Mouse (Mus musculus): ENCODE results near the gene Dclk2. TPM values are rescaled to one million over a fixed set of nuclear protein-coding genes. Genes with fewer than 3 reads are reported as not detected.

The Dclk2 gene
- polyA plus RNA-seq (2015; fragmentation: Nextera tagmentation; extraction: Ambion mirVana): 6.3 and 6.8 TPM in 2 replicates

GRCm38 (mm10) chr3:86920343-86921083 lies at the start of gene Dclk2:
TSS of gene Dclk2 (minus strand) at chr3:86920852.
- H3K4me2 ChIP-seq (replicated peaks): peak within 1 kb of the TSS; percentile 98
- ATAC-seq: peak; percentile 91
- no peaks in the 10 kb centered on the region for H3K36me3 ChIP-seq
- H3K9me3 ChIP-seq: no peaks in the 10 kb centered on the region
- under 1% methylated on average over 87 of the region's 91 CpGs for WGBS
- H3K9ac ChIP-seq: peak within 1 kb of the TSS; percentile 73
- no peaks in the 10 kb centered on the region; the same call in none of the 2 replicates for H3K27me3 ChIP-seq (replicated peaks)
- peak within 1 kb of the TSS; percentile 60 for H3K27ac ChIP-seq
- peak within 1 kb of the TSS; percentile 86 for H3K4me3 ChIP-seq (replicated peaks)
- H3K4me1 ChIP-seq (replicated peaks): peaks cover 7% of the 10 kb centered on the region

DNA sequence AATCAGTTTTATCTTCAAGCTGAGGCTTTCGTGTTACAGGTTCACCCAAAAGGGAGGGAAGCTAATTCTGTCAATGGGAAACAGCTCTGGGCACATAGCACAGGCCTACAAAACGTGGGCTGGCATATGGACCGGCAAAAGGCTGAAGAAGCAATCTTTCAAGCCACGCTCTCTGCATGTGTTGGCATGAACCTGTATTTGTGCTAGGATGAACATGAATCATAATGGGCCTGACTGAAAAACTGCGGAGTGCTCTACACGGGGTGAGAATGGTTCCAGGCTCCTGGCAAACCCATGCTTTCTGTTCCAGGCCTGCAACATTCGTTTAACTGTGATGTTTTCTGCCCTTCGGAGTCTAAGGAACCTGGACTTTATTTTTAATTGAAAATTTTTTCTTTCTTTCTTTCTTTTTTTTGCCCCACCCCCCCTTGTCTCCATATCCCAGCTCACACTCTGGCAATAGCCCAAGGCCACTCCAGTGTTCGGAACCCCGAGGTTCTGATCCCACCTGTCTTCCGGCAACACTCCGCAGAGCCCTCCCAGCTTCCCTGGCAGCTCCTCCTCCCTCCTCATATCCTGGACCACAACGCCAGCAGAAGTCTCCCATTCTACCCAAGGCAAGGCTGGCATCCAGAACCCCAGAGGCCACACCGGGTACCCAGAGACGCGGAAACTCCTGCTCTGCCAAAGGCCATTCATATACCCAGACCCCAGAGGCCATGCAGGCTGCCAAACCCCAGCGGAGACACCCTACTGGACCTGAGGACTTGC lies 42.2 kb upstream of the Dclk2 start:
- Histone ChIP-seq H3K27ac (no peak overlapping the region), H3K4me1 (replicated peaks) (no peaks in the 10 kb centered on the region), H3K36me3 (no peaks in the 10 kb centered on the region), H3K4me2 (replicated peaks) (no peak overlapping the region), H3K4me3 (replicated peaks) (no peak overlapping the region), H3K9me3 (no peaks in the 10 kb centered on the region), H3K9ac (no peak overlapping the region), H3K27me3 (replicated peaks) (no peaks in the 10 kb centered on the region)
- 86% methylated on average over 17 of the region's 17 CpGs for WGBS
- no peak for ATAC-seq

DNA sequence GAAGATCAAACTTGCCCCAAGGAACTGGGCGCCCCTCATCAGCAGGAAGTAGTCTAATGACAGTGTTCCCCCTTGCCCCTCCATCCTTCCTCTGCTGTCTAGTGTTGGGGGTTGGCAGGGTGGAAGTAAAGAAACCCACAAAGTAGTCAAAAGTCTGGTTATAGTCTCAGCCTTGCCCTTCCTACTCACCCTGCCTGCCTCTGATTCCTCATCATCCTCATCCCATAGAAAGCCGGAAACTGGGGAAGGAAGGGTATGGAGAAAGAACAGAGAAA lies 40.7 kb upstream of the Dclk2 start:
- H3K36me3 ChIP-seq: no peaks in the 10 kb centered on the region
- 90% methylated on average over 2 of the region's 2 CpGs for WGBS
- H3K27ac ChIP-seq: no peak overlapping the region
- H3K9me3 ChIP-seq: no peaks in the 10 kb centered on the region
- no peak overlapping the region for H3K4me2 ChIP-seq (replicated peaks)
- H3K4me1 ChIP-seq (replicated peaks): no peaks in the 10 kb centered on the region
- ATAC-seq: no peak
- H3K4me3 ChIP-seq (replicated peaks): no peak overlapping the region
- no peak overlapping the region for H3K9ac ChIP-seq
- H3K27me3 ChIP-seq (replicated peaks): no peaks in the 10 kb centered on the region

GRCm38 (mm10) chr3:86960656-86961394 lies 40.2 kb upstream of the Dclk2 start:
- WGBS: 85% methylated on average over 17 of the region's 17 CpGs
- H3K27me3 ChIP-seq (replicated peaks): no peaks in the 10 kb centered on the region
- H3K4me2 ChIP-seq (replicated peaks): no peak overlapping the region
- H3K36me3 ChIP-seq: no peaks in the 10 kb centered on the region
- no peak overlapping the region for H3K27ac ChIP-seq
- H3K9ac ChIP-seq: no peak overlapping the region
- no peaks in the 10 kb centered on the region for H3K4me1 ChIP-seq (replicated peaks)
- no peaks in the 10 kb centered on the region for H3K9me3 ChIP-seq
- H3K4me3 ChIP-seq (replicated peaks): no peak overlapping the region
- ATAC-seq: no peak

- H3K27me3 ChIP-seq (replicated peaks): no peaks in the 10 kb centered on the region
- 87% methylated on average over 7 of the region's 7 CpGs for WGBS
- no peak overlapping the region for H3K4me2 ChIP-seq (replicated peaks)
- no peaks in the 10 kb centered on the region for H3K4me1 ChIP-seq (replicated peaks)
- no peaks in the 10 kb centered on the region for H3K36me3 ChIP-seq
- no peak for ATAC-seq
- no peak overlapping the region for H3K9ac ChIP-seq
- no peak overlapping the region for H3K4me3 ChIP-seq (replicated peaks)
- H3K9me3 ChIP-seq: no peaks in the 10 kb centered on the region
- no peak overlapping the region for H3K27ac ChIP-seq
Observed at GRCm38 (mm10) chr3:86959088-86959487, 38.4 kb upstream of the Dclk2 start.

- Histone ChIP-seq H3K4me3 (replicated peaks) (no peak overlapping the region), H3K4me1 (replicated peaks) (no peaks in the 10 kb centered on the region), H3K27ac (no peak overlapping the region), H3K9ac (no peak overlapping the region), H3K27me3 (replicated peaks) (no peaks in the 10 kb centered on the region), H3K36me3 (no peaks in the 10 kb centered on the region), H3K9me3 (no peaks in the 10 kb centered on the region; the same call in 1 of the 2 replicates), H3K4me2 (replicated peaks) (no peak overlapping the region)
- WGBS: 22% methylated on average over 4 of the region's 4 CpGs
- no peak for ATAC-seq
Observed at GRCm38 (mm10) chr3:86955376-86955775, 34.7 kb upstream of the Dclk2 start.

GRCm38 (mm10) chr3:86954521-86954920 lies 33.9 kb upstream of the Dclk2 start:
- Histone ChIP-seq H3K36me3 (no peaks in the 10 kb centered on the region), H3K9me3 (no peaks in the 10 kb centered on the region; the same call in 1 of the 2 replicates), H3K27ac (no peak overlapping the region), H3K4me3 (replicated peaks) (no peak overlapping the region), H3K9ac (no peak overlapping the region), H3K4me1 (replicated peaks) (no peaks in the 10 kb centered on the region), H3K4me2 (replicated peaks) (no peak overlapping the region), H3K27me3 (replicated peaks) (no peaks in the 10 kb centered on the region)
- ATAC-seq: no peak
- WGBS: 50% methylated on average over 1 of the region's 1 CpGs

GRCm38 (mm10) chr3:86953819-86954218 lies 33.2 kb upstream of the Dclk2 start:
- Histone ChIP-seq H3K27me3 (replicated peaks) (no peaks in the 10 kb centered on the region), H3K27ac (no peak overlapping the region), H3K9ac (no peak overlapping the region), H3K36me3 (no peaks in the 10 kb centered on the region), H3K9me3 (no peaks in the 10 kb centered on the region; the same call in 1 of the 2 replicates), H3K4me3 (replicated peaks) (no peak overlapping the region), H3K4me2 (replicated peaks) (no peak overlapping the region), H3K4me1 (replicated peaks) (no peaks in the 10 kb centered on the region)
- ATAC-seq: no peak
- 91% methylated on average over 4 of the region's 4 CpGs for WGBS

GRCm38 (mm10) chr3:86950652-86951051 lies 30.0 kb upstream of the Dclk2 start:
- no peak for ATAC-seq
- H3K4me1 ChIP-seq (replicated peaks): no peaks in the 10 kb centered on the region
- no peaks in the 10 kb centered on the region for H3K27me3 ChIP-seq (replicated peaks)
- H3K4me2 ChIP-seq (replicated peaks): no peak overlapping the region
- H3K9ac ChIP-seq: no peak overlapping the region
- no peak overlapping the region for H3K27ac ChIP-seq
- no peaks in the 10 kb centered on the region; the same call in 1 of the 2 replicates for H3K9me3 ChIP-seq
- no peak overlapping the region for H3K4me3 ChIP-seq (replicated peaks)
- H3K36me3 ChIP-seq: no peaks in the 10 kb centered on the region
- WGBS: 35% methylated on average over 2 of the region's 2 CpGs

DNA sequence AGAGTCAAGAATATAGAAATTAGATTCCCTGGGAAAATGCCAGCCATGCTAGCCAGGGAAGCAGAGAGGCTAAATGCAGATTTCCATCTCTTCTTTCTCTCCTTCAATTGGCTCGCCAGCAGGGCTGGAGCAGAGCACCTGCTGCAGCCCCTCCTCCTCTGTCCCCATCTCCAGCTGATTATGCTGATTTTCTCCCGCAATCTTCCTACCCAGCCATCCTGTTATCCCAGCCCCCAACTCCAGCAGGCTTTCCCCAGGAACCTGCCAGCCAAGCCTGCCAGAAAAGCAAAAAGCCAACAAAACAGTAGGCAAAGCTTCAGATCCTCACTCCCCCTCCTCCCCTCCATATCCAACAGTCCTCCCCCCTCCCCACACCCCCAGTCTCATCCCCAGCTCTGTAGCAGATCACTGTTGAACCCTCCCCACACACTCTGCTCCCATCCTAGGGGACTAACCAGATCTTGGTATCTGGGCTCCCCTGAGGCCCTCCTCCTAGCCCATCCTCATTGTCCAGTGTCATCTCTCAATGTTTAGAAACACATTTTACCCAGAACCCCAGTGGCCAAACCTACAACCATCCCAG lies 15.7 kb upstream of the Dclk2 start:
- Histone ChIP-seq H3K4me2 (replicated peaks) (no peak overlapping the region), H3K27me3 (replicated peaks) (no peaks in the 10 kb centered on the region), H3K36me3 (no peaks in the 10 kb centered on the region), H3K4me1 (replicated peaks) (no peaks in the 10 kb centered on the region), H3K9me3 (no peaks in the 10 kb centered on the region), H3K4me3 (replicated peaks) (no peak overlapping the region), H3K27ac (no peak overlapping the region), H3K9ac (no peak overlapping the region)
- 20% methylated on average over 2 of the region's 2 CpGs for WGBS
- ATAC-seq: no peak

GRCm38 (mm10) chr3:86933446-86933845 lies 12.8 kb upstream of the Dclk2 start:
- ATAC-seq: no peak
- no peak overlapping the region for H3K9ac ChIP-seq
- WGBS: 83% methylated on average over 7 of the region's 7 CpGs

DNA sequence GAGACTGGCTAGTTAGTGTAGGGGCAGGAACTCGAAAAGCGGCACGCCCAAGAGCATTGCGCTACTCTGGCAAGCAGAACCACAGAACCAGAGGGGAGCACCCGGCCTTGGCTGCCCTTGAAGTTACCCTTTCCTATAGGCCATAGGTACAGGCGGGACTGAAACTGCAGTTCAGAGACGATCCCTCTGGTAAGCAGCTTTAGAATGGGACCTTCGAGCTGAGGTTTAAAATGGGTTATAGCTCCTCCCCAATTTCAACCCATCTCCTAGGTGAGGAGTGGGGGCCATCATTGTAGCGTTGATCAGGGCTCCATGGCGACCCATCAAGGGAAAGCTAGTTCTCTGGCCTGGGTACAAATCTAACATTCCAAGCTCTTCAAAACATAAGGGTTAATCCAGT lies 3.0 kb upstream of the Dclk2 start:
- no peaks in the 10 kb centered on the region for H3K36me3 ChIP-seq
- WGBS: 87% methylated on average over 10 of the region's 10 CpGs
- ATAC-seq: no peak
- no peaks in the 10 kb centered on the region; the same call in none of the 2 replicates for H3K27me3 ChIP-seq (replicated peaks)
- H3K4me3 ChIP-seq (replicated peaks): no peak overlapping the region
- no peak overlapping the region for H3K27ac ChIP-seq
- H3K4me2 ChIP-seq (replicated peaks): no peak overlapping the region
- H3K9me3 ChIP-seq: no peaks in the 10 kb centered on the region
- H3K9ac ChIP-seq: no peak overlapping the region
- H3K4me1 ChIP-seq (replicated peaks): peaks cover 7% of the 10 kb centered on the region

More at GRCm38 (mm10) chr3:86933446-86933845, 12.8 kb upstream of the Dclk2 start:
- no peak overlapping the region for H3K27ac ChIP-seq
- no peaks in the 10 kb centered on the region for H3K9me3 ChIP-seq
- H3K27me3 ChIP-seq (replicated peaks): no peaks in the 10 kb centered on the region
- H3K4me2 ChIP-seq (replicated peaks): no peak overlapping the region
- H3K4me3 ChIP-seq (replicated peaks): no peak overlapping the region
- H3K36me3 ChIP-seq: no peaks in the 10 kb centered on the region
- no peaks in the 10 kb centered on the region for H3K4me1 ChIP-seq (replicated peaks)

Data from intestine, embryonic 15.5 days (tissue).